Mouse (Mus musculus) left cerebral cortex, postnatal 4 days (tissue): Measurements from ENCODE around the gene Adgrg1. TPM values are rescaled to one million over a fixed set of nuclear protein-coding genes. Genes with fewer than 3 reads are reported as not detected.

ENCODE experiments used
- DNase-seq: peaks from one replicate; pipeline ENCODE4 v3.0.0-alpha.2; 2022
- intact Hi-C: fragments of 180-260 bp; cut with DNase I; formaldehyde crosslinking; loops from one replicate; pipeline ENCODE4 v1.15.1; 2025
- total RNA-seq, 2 experiments: library from RNA; stranded (reverse); gene quantifications; 2 replicates each; pipeline ENCODE4 v1.2.3; 2021

Adgrg1 gene
- 100 to 1,000 TPM; 125 to 153 TPM for total RNA-seq

DNA sequence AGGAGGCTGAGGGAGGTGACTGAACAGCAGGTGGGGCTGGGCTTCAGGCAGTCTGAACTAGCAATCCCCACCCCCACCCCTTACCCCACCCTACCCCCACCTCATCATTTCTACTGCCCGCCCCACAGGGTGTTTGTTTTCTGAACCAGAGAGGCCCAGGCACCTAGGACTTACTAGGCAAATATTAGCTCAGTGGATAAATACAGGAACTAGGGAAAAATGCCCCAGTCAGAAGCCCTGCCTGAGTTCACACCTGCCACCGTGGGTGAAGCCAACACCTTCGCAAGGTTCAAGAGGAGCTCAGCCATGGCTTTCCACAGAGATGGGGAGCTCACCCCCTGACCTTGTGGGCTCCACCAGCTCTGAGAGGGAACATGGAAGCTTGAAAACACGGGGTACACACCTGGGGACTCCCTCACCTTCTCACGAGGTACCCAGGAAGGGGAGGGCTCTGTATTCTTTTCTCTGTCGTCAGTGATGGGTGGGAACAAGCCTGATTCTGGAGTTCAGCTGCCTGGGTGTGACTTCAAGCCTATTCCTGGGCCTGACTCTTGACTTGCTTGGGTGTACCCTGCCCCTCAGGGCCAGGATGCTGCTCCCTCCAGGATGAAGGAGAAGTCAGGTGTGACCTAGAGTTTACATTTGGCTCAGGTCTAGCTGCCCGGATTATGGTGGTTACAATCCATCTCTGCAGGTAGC is at the start of gene Adgrg1:
TSS of gene Adgrg1 (plus strand) at position 285 of the 699 bp plus-strand sequence.
- intact Hi-C loops: no loop called here
- no peak for DNase-seq

- no peak for DNase-seq
- intact Hi-C loops: no loop called here
Measured at GRCm38 (mm10) chr8:94928227-94928626, 46.3 kb upstream of the Adgrg1 start.

GRCm38 (mm10) chr8:94933918-94934317 is 40.6 kb upstream of the Adgrg1 start:
- intact Hi-C loops: no loop called here
- no peak for DNase-seq

- DNase-seq: no peak
- intact Hi-C loops: no loop called here
Measured at GRCm38 (mm10) chr8:94935172-94935571, 39.4 kb upstream of the Adgrg1 start.

- intact Hi-C loops: loop anchor here (10.0 kb wide), 1 partner anchor 262 kb away; the partner anchor contains the start of gene Kifc3
Measured at GRCm38 (mm10) chr8:94942566-94942965, 32.0 kb upstream of the Adgrg1 start.

GRCm38 (mm10) chr8:94945185-94945584 is 29.4 kb upstream of the Adgrg1 start:
- intact Hi-C loops: loop anchor here (10.0 kb wide), 1 partner anchor 260 kb away; the partner anchor contains the start of gene Kifc3

More at GRCm38 (mm10) chr8:94942566-94942965, 32.0 kb upstream of the Adgrg1 start:
- peak; percentile 52 for DNase-seq

GRCm38 (mm10) chr8:94948421-94948820 is 26.1 kb upstream of the Adgrg1 start:
- no peak for DNase-seq
- intact Hi-C loops: loop anchor here (10.0 kb wide), 1 partner anchor 256 kb away; the partner anchor contains the start of gene Kifc3

More at GRCm38 (mm10) chr8:94945185-94945584, 29.4 kb upstream of the Adgrg1 start:
- DNase-seq: no peak

GRCm38 (mm10) chr8:94949010-94949409 is 25.5 kb upstream of the Adgrg1 start:
- intact Hi-C loops: loop anchor here (10.0 kb wide), 1 partner anchor 256 kb away; the partner anchor contains the start of gene Kifc3
- no peak for DNase-seq

DNA sequence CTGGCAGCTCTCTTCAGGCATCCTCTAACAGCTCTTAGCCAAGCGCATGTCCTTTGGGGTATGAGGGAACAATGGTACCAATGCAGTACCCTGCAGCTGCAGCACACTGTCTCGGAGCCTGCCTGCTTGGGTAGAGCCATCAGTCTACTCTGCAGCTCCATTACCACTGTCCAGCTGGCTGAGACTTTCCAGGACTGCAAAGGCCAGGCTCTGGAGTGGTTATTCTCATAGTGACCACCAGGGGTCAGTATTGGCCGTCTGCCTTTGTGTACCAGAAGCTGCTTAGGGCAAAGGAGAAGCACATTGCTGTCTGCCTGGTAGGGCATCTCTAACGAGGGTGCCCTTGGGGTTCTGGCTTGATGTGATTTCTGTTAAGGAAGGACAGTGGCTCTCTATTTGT is 24.5 kb upstream of the Adgrg1 start:
- intact Hi-C loops: loop anchor here (5.0 kb wide), 2 partner anchors 52 to 382 kb away; partner anchors contain the start of genes Usb1 and Zfp319
- DNase-seq: peak; percentile 78

DNA sequence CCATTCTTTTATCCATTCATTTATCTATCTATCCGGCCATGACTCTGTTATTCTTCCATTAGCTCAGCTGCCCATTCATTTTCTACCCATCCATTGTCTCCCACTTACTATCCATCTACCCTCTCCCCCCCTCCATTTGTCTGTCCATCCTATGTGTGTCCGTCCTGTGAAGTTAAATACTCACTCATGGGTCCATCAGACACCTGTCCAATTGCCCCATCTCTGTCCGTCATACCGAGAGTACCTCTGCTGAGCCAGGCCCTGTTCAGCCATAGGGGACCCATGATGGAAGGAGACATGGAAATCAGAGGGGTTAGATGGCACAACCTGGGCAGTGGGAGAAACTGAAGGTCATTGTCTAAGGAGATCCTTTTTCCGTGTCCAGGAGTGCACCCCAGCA is 24.1 kb upstream of the Adgrg1 start:
- no peak for DNase-seq
- intact Hi-C loops: loop anchor here (5.0 kb wide), 2 partner anchors 52 to 382 kb away; partner anchors contain the start of genes Usb1 and Zfp319

DNA sequence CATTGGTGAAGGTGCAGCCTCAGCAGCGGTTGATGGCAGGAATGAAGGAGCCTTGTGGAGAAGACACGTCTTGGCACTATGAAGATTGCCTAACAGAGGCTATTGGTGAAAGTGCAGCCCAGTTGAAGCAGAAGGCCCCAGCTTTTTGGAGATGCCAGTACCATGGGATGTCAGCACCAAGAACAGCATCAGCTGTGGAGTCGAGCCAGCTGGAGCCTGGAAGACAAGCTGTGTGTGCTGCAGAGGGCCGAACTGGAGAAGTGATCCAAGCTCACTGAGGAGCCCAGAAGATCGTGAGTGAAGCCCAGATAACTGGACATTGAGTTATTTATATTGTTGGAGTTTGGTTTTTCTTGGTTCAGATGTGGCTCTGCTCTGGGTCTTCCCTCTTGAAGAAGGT is 22.5 kb upstream of the Adgrg1 start:
- intact Hi-C loops: loop anchor here (5.0 kb wide), 2 partner anchors 50 to 380 kb away; partner anchors contain the start of genes Usb1 and Zfp319

DNA sequence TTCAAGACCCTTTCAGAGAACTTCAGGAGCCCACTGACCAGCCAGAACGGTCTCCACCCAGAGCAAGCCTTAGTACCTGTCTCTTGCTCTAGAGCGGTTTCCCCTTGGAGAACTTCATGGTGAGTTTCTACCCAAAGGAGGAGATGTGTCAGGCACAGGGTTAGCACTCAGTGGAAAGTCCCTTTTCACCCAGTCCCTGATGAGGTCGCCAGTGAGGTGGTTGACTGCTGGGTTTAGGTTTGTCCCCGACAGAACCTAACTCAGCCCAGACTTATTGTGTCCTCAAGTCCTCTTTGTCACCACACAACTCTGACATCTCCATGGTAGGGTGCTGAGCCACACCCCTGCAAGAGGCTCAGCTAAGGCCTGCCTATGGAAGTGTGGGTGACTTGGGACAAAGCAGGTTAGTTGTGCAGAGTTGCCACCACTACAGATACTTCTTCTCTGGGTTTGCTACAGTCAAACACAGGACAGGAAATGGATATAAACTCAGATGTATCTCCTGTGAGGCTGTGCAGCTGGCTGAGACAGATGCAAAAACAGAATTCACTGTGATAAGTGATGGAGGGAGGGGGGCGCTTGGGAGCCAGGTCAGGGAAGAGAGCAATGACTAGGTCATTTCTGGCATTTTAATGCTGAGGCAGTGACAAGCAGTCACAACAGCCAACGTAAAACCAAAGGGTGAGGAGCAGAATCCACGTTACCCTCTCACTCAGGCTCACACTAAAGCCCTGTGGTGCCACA is 20.8 kb upstream of the Adgrg1 start:
- intact Hi-C loops: loop anchor here (5.0 kb wide), 2 partner anchors 49 to 379 kb away; partner anchors contain the start of genes Usb1 and Zfp319

More for the DNA sequence above, 22.5 kb upstream of the Adgrg1 start:
- peak; percentile 19 for DNase-seq

GRCm38 (mm10) chr8:94954368-94954737 is 20.2 kb upstream of the Adgrg1 start:
- peak; percentile 61 for DNase-seq
- intact Hi-C loops: loop anchor here (5.0 kb wide), 2 partner anchors 48 to 378 kb away; partner anchors contain the start of genes Usb1 and Zfp319

More for the DNA sequence above, 20.8 kb upstream of the Adgrg1 start:
- no peak for DNase-seq

DNA sequence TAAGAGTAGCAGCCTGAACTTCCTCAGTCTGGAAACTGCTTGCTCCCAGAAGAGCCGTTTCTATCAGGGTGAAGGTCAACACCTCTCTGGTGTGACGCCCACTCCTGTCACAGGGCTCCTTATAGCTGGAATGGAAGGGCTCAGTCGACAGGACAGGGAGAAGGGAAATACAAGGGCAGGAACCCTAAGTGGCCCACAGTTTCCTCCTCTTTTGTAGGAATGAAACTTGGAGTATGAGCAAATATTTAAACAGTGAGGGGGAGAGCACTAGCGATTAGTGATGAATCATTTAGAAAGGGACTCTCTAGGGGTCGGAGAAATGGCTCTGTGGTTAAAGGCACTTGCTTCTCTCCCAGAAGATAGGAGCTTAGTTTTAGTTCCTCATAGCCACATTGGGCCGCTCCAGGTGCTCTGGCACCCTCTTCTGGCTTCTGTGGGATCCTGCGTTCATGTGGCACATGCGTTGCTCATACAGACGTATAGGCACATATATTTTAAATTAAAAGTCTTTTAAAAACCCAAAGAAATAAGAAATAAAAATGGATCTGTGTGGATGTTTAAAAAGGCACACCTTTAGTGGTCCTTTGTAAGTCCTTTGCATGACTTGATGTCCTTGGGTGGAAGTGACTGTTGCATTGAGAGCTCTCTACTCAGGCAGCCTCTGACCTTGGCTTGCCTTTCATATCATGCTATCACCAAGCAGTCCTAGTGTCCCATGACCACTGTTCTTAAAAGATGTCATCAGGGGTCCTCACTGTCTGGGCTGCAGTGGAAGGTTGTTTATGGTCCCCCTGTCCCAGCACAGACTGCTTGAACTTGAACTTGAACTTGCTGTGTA is 19.4 kb upstream of the Adgrg1 start:
- DNase-seq: peak; percentile 49
- intact Hi-C loops: loop anchor here (5.0 kb wide), 2 partner anchors 47 to 377 kb away; partner anchors contain the start of genes Usb1 and Zfp319

GRCm38 (mm10) chr8:94956078-94956574 is 18.4 kb upstream of the Adgrg1 start:
- intact Hi-C loops: no loop called here
- no peak for DNase-seq

GRCm38 (mm10) chr8:94962201-94962600 is 12.3 kb upstream of the Adgrg1 start:
- no peak for DNase-seq
- intact Hi-C loops: no loop called here

- intact Hi-C loops: no loop called here
- DNase-seq: no peak
Measured at GRCm38 (mm10) chr8:94964828-94965227, 9.7 kb upstream of the Adgrg1 start.

GRCm38 (mm10) chr8:94966578-94966977 is 8.0 kb upstream of the Adgrg1 start:
- intact Hi-C loops: no loop called here
- DNase-seq: no peak

- intact Hi-C loops: no loop called here
- no peak for DNase-seq
Measured at GRCm38 (mm10) chr8:94967071-94967470, 7.5 kb upstream of the Adgrg1 start.

- intact Hi-C loops: no loop called here
- no peak for DNase-seq
Measured at GRCm38 (mm10) chr8:94967554-94967953, 7.0 kb upstream of the Adgrg1 start.
